Mouse (Mus musculus): ENCODE data around the gene Snx5.
A peak's percentile ranks its signal among the peaks of the same experiment; 100 is the strongest.

The Snx5 gene

DNA sequence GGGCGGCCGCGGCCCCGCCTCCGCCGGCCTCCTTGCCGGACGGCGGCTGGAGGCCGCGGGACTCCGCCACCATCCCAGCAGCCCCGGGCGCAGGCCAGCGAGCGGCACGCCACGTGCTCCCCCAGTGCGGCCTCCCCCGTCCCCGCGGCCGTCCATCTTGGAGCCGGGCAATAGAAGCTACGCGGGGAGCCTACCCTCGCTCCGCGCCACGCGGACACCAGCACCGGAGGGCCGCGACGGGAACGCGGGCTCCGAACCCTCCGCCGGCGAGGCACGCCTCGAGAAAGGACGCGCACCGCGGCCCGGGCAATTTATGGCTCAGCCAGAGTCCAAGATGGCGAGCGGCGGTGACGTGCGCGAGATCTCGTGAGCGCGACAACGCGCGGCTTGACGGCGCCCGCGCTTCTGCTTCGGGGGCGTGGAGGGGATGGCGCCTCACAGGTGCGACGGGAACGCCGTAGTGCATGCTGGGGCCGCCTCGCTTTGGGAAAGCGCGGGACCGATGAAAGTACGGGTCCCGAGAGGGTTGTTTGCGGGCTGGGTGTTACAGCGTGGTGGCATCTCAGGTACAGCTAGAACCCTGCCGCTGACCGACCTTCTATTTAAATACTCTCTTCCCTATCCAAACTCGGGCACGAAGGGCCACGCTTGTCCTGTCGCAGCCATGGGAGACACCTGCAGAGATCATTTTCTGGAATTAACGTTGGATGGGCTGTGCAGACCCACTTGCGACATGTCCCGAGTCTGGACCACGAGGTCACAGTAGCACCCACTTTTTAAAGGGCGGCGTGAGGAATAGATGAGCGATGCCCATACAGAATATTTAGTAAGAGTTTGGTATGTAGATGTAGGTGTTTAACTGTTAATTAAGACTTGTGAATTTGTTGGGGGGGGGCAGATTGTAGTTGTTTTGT lies at the start of gene Snx5, which contains the start of gene Mgme1:
Gene Snx5, minus strand, starts transcription at position 400 of the 914 bp plus-strand sequence.
Gene Mgme1, plus strand, starts transcription at position 157 of the 914 bp plus-strand sequence.
- peak; percentile 92 for DNase-seq (ENCODE audit: low spot score)

DNA sequence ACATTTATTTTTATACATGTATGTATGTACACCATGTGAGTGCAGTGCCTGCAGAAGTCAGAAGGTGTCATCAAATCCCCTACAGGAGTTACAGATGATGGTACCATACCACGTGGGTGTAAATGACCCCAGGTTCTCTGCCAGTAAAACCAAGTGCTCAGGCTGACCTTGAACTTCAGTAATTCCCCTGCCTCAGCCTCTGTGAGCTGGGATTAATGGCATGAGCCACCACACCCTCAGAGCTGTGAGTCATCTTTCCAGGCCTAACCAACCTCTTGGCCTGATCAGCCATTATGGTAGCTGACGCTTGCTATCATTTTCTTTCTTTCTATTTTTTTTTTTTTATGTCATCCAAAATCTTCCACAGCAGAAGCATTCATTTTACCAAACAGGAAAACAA lies 40.7 kb upstream of the Snx5 start:
- DNase-seq (ENCODE audit: low spot score): no peak

- DNase-seq (ENCODE audit: low spot score): no peak
These were observed 39.6 kb upstream of the Snx5 start for GRCm38 (mm10) chr2:144310273-144310672.

- DNase-seq (ENCODE audit: low spot score): no peak
These were observed 37.9 kb upstream of the Snx5 start for GRCm38 (mm10) chr2:144308561-144308960.

DNA sequence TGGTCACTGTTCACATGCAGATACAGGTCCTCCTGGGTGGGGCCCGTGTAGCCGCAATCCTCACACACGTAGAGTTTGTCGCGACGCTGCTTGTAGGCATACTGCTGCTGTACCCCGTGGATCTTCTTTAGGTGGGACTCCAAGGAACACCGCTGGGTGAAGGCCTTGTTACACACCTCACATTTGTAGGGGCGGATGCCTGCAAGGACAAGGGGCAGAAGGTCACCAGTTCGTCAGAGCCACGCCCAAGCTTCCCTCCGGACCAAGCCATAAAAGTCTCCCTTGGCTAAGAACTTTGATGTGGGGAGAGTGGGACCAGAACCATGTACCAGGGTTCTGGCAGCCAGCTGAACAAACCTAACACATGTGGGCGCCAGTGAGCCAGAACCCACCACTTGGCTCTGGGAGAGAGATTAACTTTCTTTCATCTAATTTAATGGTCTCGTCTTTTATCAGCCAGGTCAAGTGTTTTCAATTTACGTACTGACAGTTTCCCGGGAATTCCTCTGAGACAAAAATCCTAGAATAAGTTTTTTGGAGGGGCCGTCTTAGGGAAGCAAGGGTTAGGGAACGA lies 35.1 kb upstream of the Snx5 start:
- no peak for DNase-seq (ENCODE audit: low spot score)

- DNase-seq (ENCODE audit: low spot score): no peak
These were observed 30.4 kb upstream of the Snx5 start for GRCm38 (mm10) chr2:144301101-144301500.

DNA sequence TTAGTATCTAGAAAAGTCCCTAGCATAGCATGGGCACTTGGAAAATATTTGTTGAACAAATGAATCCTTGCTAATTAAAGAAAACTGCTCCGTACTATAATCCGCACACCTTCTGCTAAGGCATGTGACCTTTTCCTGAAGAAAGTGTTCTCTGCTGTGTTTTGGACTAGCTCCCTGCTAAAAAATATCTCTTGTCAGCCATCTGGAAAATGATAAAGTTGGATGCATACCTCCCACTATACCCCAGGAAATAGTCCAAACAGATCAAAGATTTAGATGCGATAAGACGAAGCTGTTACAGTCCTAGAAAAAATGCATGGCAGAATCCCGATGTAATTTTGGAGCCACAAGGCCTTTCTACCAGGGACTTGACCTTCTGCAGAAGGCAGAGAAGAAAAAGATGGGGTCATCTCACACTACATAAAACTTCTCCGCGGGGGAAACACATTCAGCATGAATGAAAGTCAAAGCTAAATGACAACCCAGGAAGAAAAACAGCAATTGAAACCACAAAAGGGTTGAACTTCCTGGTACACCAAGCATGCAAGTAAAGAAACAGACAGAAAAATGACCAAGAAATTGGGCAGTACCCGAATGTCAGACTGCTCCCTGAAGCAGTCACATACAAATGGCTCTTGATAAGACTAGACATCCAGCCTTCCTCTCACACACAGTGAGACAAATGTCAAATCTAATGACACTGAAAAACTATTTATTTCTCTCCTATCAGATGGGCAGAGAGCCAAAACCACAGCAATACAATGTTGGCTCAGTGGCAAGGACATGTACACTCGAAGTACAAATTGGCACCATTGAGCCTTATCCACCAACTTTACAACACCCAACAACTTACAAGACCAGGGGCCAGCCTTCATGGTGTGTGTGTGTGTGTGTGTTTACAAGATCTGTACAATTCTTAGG lies 29.3 kb upstream of the Snx5 start:
- DNase-seq (ENCODE audit: low spot score): peak; percentile 38

- DNase-seq (ENCODE audit: low spot score): no peak
These were observed 24.5 kb upstream of the Snx5 start for GRCm38 (mm10) chr2:144295145-144295735.

DNA sequence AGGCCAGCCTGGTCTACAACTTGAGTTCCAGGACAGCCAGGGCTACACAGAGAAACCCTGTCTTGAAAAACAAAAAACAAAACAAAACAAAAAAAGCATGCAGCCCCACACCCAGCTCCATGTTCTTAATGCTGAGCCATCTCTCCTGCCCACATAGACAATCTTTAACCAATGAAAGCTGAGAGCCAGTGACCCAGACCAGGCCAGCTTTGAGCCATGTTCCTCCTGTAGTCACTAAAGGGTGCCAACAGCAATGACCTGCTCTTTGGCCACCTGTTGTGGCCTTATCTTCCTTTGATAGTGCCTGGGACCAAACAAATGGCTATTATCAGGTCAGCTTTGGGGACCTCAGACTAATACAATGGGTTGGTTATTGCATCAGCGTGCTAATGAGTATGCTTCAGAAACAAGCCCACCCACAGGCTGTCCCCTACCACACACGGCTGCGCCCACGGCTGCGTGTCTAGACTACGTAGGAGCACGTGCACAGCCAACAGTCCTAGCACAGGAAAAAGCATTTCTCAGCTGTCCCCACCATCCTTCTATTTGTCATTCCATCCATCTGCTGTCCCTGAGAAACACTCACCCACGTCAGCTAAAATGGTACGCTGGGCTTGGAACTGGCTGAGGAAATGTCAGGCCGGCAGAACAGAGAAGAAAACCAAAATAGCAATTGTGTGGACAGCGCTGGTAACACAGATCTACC lies 21.0 kb upstream of the Snx5 start:
- DNase-seq (ENCODE audit: low spot score): peak; percentile 71

DNA sequence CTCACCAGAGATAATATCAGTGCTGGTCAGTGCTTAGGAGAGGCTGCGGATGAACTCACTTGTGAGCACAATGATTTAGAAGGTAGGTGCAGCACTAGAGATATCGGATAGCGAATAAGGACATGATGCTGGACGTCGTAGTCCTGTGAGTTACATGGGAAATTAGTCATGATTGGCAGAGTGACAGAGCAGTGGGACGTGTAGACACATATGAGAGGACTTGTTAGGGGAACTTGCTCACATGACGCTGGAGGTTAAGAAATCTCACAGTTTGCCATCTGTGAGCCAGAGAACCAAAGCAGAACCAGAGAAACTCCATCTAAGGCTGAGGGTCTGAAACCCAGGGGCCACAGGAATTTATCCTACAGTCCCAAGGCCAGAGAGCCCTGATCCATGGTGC lies 19.6 kb upstream of the Snx5 start:
- DNase-seq (ENCODE audit: low spot score): no peak

GRCm38 (mm10) chr2:144281417-144281816 lies 10.7 kb upstream of the Snx5 start:
- DNase-seq (ENCODE audit: low spot score): no peak

DNA sequence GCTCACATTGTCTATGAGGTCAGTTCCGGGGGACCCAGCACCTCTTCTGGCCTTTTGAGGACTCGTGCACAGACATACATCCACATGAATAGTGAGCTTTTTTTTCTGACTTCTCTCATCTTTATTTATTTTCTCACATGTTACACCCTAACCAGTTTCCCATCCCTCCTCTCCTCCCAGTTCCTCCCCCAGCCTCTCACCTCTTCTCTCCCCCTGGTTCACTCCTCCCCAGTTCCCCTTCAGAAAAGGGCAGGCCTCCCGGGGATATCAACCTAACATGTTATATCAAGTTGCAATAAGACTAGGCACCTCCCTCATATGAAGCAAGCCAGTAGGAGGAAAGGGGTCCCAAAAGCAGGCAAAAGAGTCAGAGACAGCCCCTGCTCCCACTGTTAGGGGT lies 9.9 kb upstream of the Snx5 start:
- DNase-seq (ENCODE audit: low spot score): no peak

GRCm38 (mm10) chr2:144279742-144280141 lies 9.0 kb upstream of the Snx5 start:
- DNase-seq (ENCODE audit: low spot score): no peak

DNA sequence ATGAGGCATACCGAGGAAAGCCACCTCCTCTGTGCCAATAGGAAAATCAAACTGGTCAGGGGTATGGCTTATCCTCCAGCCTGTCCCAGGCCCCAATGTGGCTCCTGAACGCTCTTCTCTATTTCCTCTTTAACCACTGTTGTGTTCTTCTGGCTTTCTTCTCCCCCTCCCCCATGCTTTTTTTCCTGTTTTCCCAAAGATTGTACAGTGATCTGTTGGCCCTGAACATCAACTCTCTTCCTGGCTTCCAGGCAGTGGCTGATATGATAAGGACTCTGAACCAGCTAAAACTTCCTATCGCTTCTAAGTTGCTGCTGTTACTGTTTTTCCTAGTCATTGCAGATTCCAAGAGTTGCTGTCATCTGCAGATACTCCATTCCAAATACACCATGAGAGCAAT lies 6.2 kb upstream of the Snx5 start:
- no peak for DNase-seq (ENCODE audit: low spot score)

DNA sequence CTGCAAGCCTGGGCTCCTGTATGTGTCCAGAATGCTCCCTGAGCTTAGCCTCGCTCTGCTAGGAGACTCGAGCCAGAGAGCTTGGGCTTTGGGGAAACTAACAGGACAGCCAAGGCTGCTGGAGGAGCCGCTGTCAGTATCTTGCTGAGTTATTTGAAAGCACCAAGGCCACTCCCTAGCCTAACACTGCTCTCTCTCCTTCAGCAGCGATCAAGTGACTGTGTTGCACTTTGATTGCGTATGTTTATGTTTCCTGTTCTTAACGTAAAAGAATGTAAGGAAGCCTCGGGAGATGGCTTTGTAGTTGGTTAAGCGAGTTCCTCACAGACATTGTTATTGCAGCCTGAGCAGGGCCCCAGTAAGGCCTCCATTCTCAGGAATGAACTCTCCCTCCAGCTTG lies 4.0 kb upstream of the Snx5 start:
- no peak for DNase-seq (ENCODE audit: low spot score)

DNA sequence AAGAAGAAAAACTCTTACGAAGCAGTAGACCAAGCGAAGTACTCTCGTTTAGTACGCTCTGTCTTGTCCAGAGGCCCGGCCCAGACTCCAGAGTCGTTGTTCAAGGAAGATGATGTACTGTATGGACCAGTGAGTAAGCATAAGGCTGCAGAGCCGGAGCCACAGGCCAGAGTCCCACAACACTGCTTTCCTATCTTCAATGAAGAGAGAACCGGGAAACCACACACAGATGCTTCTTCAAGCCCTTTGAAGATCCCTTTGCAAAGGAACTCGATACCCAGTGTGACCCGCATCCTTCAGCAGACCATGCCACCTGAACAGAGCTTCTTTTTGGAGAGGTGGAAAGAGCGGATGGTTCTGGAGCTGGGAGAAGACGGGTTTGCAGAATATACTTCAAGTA lies 1.4 kb upstream of the Snx5 start:
- no peak for DNase-seq (ENCODE audit: low spot score)

DNA sequence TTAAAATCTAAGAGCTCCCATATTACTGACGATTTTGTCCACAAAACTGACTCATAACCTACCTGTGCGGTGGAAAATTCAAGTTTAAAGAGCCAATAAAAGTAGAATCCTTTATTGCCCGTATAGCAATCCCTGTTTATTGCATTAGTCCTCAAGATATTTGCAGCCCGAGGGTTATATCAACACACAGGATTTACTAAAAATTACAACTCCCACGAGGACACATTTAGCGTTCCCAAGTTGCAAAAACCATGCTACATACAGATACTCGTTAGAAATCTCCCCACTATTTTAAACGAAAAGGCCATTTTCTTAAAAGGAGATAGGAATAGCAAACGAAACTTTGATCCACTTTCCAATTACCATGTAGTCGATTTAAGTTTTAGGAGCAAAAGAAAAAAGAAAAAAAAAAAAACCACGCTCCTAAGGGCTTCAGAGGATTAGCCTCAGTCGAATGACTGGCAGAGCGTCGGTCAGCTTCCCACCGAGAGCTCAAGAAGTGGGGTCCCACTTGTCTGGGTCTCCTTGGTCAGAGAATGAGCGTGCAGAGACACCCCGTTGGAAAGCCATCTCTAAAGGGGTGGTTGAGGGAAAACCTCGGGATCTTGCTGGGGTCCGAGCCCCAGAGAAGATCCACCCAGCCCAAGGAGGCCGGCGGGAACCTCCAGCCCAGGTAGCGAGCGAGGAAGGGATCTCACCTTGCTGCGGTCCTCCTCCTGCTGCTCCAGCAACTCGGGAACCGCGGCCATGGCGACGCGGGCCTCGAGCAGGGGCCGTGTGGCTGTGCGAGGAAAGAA lies 829 bp downstream of the Snx5 start:
- DNase-seq (ENCODE audit: low spot score): no peak

GRCm38 (mm10) chr2:144269306-144269650 lies 1.4 kb downstream of the Snx5 start:
- DNase-seq (ENCODE audit: low spot score): no peak

DNA sequence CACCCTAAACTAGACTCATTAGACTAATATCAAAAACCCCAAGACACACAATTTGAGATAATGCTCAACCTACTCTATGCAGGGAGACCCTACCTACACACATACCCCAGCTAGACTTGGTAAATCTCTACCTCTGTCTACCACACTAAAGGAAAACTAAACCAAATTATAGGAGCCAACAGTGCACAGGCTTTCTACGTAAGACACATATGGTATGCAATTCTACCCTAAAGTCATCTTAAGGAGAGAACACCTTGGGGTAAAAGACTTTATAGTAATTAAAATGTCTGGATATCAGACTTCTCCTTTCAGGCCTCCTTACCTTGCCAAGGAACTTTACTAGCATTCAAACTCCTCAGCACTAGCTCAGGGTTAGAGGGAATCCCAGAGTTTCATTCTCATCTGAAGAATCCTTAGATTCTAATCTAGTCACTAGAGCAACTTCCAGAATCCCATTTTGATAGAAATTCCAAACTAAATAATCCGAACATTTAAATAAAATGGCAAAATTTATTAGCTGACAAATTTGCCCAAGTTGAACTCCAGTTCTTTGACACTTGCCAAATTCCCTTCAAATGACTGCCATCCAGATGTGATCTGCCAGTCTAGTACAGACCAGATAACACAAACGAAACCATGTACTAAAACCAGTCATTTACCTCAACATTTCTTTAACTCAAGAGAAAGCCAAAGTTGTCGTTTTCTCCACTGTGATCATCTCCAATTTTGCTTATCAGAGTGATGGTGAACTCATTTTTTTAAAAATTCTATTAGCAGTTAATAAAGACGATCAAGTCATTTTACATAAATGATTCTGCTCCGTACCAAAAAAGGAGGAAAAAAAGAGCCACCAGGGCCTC lies 2.0 kb downstream of the Snx5 start:
- no peak for DNase-seq (ENCODE audit: low spot score)

DNA sequence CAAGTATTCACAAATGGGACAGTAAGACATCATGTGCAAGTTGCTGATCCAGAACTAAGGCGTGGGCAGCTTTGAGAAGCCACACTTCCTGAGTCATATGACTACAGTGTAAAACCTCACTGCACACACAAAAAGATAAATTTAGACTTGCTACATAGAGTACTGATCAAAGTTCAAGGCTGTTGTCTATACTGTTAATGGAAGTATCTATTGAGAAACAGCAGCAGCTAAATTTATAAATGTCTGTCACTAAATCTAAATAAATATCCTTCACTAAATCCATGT lies 3.0 kb downstream of the Snx5 start:
- DNase-seq (ENCODE audit: low spot score): no peak

All from left cerebral cortex, adult 11 months (tissue).